Mouse (Mus musculus): Measurements from ENCODE around the gene Pccb.

Pccb gene

DNA sequence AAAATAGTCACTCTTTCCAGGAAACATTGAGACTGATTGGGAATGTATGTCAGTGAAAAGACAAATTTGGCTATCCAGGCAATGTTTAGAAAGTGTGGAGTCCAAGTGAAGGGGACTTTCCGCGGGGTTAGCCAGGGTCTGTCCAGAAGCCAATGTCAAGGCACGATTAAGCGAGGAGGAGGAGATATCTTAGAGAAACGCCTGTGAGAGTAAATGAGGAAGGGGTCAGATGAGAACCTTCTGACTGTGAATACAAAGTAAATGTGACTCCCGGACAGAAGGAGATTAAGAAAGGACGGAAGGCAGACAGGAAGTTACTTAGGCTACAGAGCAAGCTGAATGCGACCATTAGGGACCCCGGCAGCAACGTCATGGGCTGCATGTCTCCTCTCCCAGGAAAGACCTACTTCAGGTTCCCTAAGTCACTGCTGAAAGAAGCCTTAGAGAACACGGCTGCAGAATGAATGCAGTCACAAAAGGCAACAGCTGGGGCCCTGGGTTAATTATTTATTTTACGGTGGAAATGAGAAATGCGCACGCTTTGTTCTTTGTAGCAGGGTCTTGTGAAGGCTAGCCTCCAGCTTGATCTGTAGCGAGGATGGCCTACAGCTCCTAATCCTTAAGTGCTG lies 11.1 kb upstream of the Pccb start:
- DNase-seq (ENCODE audit: low spot score in 2 of 2), result no peak

DNA sequence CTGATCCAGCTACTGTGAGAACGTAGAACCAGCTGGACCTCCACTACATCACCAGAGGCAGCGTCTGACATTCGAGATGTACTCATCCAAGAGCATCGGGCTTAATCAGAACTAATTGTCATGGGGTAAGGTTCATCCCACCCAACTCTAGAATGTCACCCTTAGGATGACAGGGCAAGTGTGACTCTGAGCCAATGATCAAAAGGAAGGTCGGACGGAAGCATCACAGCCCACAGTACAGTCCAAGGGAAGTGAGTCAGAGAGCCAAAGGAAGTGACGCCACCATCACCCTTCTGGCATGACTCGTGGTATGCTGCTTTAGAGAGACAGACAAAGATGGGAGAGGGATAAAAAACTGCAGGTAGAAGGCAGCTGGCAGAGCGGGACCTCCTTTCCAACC lies 7.6 kb upstream of the Pccb start:
- no peak for DNase-seq (ENCODE audit: low spot score in 2 of 2)

DNA sequence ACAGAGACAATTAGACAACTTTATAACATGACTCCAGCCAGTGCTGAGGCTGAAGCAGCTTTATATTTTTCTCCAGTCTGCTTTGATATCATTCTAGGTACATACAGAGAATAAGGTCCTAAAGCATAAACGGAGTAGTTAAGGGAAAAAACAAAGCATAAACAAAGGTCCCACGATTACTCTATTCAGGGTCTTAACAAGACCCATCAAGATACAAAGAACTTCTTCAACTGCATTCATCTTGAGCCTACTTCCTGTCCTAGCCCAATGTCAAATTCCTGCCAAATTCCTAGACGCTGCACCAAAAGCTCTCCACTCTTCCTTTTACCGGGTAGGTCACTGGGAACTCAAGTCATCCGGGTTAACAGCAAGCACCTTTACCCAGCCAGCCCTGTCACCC lies 6.8 kb upstream of the Pccb start:
- DNase-seq (ENCODE audit: low spot score in 2 of 2), result no peak

DNA sequence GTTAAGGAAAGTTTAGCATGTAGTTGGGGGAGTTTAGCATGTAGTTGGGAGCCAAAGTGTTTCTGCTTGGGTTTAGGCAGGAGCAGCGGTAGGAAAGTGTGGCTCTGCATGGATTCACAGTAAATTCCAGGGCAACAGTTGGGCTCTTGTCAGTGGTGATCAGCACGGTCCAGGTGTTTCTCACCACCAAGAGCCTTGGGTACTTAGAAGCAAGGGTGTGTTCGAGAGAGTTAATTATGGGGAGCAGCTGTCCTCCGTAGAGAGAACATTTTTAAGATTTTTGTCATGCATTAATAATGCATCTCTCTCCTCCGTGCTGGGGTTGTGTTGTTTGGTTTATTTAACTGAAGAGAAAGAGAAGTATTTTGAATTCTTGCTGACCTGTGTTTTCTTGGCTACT lies 3.9 kb upstream of the Pccb start:
- no peak for DNase-seq (ENCODE audit: low spot score in 2 of 2)

DNA sequence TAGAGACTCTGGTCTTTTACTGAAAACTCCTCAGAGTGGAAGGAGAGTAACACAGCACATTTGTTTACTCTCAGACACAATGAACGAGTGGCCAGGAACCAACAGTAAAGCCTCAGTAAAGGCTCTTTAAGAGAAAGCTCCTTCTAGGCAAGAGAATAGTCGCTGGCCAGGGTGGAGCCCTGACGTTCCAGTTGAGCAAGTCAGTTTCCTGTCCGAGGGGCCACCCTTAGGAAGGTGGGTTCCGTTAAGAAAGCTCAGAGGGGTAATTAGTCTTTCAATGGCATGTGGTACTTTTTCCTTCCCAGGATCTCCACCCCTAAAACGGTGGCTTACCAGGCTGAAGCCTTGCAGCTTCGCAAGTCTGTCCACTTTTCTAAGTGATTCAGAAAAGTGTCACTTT lies 2.7 kb upstream of the Pccb start:
- DNase-seq (ENCODE audit: low spot score in 2 of 2), result no peak

DNA sequence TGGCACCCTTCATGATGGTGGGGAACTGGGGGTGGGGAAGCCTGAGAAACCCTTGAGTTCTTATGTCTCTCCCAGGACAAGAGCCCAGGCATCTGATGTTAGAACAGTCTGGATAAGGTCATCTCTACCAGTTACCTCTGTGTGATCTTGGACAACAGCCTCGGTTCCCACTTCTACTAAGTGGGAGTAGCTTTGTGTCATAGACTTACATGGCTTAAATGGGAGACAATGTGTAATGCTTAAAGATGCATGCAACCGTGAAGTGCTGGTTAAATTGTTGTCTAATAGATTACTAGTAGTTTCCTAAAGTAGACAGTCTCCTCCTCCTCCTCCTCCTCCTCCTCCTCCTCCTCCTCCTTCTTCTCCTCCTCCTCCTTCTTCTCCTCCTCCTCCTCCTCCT lies 2.2 kb upstream of the Pccb start:
- no peak for DNase-seq (ENCODE audit: low spot score in 2 of 2)

DNA sequence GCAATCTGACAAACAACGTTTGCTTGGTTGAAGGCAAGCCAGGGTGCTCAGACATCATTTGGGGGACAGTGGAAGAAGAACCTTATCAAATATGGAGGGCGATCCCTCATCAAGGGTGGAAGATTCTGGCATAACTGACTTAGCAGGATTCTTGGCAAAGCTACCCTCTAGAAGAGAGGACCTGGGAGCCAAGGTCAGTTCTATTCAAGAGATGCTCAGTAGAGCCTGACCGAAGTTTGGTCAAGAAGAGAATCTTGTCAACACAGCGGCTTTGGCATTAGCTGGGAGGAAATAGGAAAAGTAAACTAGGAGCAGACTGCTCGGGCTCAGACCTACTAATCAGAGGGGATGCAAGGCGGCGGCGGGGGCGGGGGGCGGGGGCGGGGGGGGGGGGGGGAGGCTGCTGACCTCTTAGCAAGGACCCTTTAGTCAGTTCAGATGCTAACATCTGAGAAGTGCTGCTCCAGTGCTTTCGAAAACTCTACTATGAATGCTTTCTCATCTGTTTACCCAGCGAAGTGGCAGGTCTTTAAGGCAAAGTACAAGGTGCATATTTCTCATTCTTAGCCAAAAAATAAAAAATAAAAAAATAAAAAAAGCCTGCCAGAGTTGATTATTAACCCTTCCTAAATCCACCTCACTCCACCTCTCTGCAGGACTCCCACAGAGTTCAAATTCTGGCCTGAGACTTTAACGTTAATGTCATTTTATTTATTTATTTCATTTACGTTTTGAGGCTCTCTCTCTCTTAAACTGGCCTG lies 1.3 kb upstream of the Pccb start:
- DNase-seq (ENCODE audit: low spot score in 2 of 2), result no peak

DNA sequence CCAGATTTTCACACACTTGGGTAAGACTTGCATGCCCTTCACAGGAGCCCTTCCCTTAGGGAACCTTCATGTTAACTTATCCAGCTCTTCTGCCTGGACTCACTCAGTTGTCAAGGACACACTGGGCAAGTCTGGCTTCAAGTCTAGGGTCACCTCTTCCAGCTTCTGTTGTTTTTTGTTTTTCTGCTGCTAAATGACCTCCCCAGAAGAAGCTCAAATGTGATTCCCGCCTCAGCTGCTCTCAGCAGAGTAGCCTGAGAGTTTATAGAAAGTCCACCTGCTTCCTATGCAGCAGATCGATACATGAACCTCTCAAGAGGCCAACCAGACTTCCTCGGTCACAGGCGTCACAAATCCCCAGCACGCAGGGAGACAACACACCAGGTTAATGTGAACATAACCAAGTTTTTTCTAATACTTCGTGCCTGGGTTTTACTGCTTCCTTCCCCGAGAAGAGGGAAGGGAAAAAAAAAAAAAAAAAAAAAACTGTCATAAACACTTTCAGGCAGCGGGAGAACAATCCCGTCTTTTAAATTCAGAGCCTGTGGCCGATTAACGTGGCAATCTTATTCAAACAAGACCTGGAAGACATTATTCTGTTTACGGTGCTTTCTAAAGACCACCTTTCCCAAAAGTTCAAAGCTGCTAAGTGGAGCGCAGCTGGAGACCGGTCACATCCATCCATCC lies 794 bp downstream of the Pccb start:
- DNase-seq (ENCODE audit: low spot score in 2 of 2), result no peak

DNA sequence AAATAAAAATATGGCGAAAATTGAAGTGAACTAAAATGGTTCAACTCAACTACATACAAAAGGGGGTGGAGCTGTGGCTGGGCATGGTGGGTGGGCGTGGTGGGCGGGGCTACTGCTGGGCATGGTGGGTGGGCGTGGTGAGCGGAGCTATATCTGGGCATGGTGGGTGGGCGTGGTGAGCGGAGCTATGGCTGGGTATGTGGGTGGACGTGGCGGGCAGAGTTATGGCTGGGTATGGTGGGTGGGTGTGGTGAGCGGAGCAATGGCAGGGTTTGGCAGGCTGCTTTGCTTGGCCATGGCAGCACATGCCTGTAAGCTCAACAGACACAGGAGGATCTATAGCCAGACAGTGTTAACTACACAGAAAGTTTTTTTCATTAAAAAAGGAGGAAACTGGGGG lies 15.9 kb downstream of the Pccb start:
- DNase-seq (ENCODE audit: low spot score in 2 of 2), result no peak

DNA sequence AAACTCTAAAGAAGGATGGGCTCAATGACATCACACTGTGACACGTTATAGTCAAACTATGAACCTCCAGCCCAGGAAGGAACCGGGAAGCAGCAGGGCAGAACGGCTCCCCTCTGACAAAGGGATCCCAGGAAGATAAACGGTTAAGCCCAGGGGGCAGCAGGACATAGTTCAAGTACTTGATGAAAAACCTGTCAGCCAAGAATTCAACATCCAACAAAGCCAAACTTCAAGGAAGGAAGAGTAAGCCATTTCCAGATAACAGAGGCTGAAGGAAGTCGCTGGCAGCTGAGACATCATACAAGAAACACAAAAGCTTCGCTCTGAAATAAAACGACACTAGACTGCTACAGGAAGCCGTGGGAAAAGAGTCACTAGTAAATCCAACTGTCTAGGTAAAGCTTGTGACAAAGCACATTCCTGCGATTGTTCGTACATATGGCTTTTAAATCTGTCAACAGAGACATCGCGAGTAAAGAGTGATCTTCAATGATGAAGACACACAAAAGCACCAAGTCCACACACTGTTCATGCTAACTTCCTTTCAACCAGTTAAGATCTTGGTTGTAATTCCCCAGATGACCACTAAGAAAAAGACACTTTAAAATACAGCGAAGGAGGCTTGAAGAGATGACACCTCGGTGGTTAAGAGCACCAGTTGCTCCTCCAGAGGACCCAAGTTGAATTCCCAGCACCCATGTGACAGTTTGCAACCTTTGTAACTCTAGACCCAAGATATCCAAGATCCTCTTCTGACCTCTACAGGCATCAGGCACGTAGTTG lies 16.8 kb downstream of the Pccb start:
- DNase-seq (ENCODE audit: low spot score in 2 of 2), result no peak

DNA sequence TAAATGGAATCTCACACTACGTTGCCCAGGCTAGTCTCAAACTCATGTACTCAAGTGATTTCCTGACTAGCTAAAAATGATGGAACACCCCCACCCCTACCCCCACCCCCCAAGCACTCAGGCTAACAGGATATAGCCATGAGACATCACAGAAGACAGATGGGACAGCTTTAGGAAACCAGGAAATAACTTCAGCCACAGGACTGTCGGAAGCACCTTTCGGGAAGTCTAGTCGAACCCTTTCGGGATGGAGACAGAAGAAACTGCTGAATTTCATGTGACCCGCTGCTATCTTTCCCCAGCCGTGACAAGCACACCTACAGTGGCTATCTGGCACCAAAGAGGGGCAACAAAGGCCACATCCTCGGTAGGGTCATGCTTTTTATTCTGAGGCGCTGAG lies 19.4 kb downstream of the Pccb start:
- DNase-seq (ENCODE audit: low spot score in 2 of 2), result no peak

DNA sequence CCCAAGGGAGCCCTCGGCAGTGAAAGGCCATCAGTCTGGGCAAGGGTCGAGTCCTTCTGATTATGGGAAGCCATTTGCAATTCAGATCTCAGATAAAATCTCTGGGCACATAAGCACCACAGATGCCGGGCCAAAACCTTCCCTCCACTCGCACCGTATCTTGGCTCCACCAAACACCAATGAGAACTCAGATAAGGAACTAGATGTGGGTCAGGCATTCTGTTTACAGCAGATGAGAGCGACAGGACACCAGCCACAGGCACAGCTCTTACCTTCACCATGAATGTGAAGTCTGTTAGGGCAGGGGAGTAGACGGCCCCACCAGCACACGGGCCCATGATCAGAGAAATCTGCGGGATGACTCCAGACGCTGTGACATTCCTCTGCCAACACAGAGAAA lies 22.3 kb downstream of the Pccb start:
- no peak for DNase-seq (ENCODE audit: low spot score in 2 of 2)

DNA sequence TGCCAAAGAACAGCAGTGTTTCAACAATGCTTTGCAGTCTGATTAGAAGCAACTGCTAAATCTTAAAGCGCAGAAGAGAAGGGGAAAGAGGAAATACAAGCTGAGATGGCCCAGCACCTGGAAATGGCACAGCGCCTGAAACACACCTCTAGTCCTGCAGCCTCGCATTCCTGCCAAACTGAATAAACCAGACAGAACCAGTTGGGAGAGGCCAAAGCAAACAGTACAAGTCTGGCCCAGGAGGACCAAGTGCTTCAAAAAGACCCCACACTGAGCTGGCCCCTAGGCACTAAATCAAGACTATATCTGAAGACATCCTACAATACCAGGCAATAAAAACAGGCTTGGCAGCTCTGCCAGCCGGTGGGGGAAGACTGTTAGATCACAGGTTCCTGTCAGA lies 28.8 kb downstream of the Pccb start:
- DNase-seq (ENCODE audit: low spot score in 2 of 2), result no peak

DNA sequence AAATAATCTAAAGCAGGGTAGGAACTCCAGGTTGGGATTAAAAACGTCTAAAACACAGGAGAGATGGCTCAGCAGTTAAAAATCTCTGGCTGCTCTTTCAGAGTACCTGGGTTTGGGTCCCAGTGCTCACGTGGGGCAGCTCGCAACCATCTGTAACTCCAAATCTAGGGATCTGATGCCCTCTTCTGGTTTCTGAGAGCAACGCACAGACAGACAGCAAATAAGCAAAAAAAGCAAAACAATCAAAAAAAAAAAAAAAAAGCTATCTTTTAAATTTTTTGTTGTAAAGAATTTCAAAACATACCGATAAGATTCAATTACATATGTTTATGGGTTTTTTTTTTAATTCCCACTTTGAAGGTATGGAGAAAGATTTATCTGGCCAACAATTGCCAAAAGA lies 31.4 kb downstream of the Pccb start:
- no peak for DNase-seq (ENCODE audit: low spot score in 2 of 2)

DNA sequence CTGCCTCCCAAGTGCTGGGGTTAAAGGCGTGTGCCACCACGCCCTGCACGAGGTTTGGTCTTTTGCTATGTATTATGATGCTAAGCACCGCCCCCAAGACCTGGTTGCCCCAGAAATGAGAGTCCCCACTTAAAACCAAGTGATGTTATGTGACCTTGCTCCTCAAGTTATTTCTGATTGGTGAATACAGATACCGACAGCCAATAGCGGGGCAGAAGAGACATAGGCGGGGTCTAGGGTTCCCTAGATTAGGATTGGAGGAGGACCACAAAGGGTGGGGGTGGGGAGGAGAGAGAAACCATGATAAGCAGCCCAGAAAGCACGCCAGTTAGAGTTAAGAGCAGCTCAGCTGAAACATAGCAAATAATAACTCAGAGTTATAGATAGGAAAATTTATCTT lies 31.9 kb downstream of the Pccb start:
- no peak for DNase-seq (ENCODE audit: low spot score in 2 of 2)

DNA sequence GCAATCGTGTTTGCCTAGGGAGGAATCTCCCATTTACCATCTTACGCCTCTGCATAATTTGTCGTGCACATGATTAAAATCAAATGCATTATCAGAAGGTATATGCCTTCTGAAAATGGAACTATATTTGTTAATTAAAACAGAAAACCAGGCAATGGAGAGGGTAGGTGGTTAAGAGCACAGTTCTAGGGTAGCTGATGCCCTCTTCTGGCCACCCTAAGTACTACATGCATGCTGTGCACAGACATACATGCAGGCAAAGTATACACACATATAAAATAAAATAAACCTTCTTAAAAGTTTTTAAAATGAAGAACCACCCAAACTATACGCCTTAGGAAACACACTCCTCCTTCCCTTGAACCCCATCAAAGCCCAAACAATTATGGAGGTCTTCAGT lies 32.6 kb downstream of the Pccb start:
- peak; percentile 47 to 72 for DNase-seq (ENCODE audit: low spot score in 2 of 2)

DNA sequence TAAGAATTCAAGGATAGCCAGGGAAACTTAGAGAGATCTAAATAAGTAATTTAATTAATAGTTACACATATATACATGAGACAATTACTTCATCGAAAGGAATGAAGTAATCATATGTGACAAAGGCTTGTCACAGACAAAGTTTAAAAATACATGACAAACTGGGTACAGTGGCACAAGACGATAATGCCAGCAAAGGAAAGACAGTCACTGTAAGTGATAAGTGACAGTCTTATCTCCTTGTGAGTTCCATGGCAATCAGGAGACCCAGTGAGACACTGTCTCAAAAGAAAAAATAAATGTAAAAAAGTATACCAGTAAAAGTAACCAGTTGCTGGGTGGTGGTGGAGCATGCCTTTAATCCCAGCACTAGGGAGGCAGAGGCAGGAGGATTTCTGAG lies 37.6 kb downstream of the Pccb start:
- DNase-seq (ENCODE audit: low spot score in 2 of 2), result no peak

DNA sequence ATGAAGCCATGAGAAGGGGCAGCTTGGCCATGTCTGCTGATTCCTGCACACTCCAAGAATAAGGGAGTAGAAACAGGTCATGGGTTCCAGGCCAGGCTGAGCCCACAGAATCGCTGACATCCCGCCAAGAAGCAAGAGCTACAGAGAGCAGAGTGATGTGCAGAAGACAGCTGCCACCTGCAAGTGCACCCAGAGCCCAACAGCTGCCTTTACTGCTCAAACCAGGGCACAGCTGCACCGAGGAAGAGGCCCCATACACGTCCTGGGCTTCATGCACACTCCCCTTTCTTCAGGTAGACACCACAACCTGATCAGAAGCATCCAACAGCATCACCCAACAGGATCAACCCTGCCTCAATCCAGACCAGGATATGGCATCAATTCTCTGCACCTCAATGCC lies 40.8 kb downstream of the Pccb start:
- no peak for DNase-seq (ENCODE audit: low spot score in 2 of 2)

DNA sequence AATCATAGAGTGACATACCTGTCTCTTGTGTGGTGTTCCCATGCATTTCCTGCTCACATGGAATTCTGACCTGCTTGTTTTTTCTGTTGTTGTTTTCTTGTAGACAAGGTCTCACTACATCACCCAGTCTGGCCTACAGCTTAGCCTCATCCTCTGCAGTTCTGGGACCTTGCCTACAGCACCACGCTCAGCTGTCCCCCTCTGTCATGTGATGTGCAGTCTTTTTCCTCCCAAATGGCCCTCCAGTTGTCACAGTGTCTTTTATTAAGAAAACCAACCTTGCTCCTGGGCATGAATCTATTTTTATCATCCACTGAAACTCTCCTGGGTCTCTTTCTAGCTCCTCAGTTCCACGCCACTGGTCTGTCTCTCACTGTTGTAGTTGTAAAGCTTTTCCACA lies 42.5 kb downstream of the Pccb start:
- no peak for DNase-seq (ENCODE audit: low spot score in 2 of 2)

DNA sequence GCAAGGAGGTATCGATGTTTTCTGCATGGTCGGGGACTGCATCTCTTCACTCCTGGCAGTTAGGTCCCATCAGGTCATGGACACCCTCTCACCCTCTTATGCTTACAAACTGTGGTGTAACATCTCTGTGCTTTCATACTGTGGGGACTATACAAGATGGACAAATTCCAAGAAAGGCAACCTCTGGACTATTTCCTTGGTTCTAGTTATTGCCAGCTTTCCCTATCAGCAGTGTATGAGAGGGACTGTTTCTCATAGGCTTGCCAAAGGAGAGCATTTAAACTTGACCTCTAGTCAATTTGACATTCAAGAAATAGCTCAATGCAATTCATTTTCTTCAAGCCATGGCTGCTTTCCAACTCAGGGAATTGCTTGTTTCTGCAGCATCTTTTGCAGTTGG lies 43.4 kb downstream of the Pccb start:
- no peak for DNase-seq (ENCODE audit: low spot score in 2 of 2)

DNA sequence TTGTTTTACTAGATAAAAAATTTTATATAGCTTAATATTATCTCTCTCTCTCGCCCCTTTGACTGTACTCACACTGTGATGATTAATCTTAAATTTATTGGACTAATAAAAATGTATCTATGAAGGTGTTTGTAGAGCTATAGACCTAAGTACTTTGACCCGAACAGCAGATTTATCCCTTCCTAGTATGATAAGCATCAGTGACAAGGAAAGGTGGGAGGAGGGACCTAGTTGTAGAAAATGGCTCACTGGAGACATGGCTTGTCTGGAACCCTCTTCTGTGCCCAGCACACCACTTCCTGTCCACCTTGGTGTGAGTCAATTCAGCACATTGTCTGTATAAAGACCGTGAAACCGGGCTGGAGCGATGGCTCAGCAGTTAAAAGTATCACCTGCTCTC lies 44.1 kb downstream of the Pccb start:
- no peak for DNase-seq (ENCODE audit: low spot score in 2 of 2)

DNA sequence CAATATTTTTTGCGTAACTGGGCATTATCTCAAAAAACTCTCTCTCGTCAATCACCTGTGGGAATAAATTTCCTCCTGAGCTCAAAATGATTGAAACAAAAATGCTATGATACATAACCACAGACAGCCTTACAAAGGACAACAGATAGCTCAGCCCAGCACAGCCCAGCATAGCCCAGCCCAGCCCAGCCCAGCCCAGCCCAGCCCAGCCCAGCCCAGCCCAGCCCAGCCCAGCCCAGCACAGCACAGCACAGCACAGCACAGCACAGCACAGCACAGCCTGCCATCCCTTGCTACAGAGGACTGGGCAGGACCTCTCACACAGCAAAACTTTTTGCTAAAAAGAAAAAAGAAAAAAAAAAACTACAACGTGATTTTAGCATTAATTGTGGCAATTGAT lies 46.8 kb downstream of the Pccb start:
- DNase-seq (ENCODE audit: low spot score in 2 of 2), result no peak

DNA sequence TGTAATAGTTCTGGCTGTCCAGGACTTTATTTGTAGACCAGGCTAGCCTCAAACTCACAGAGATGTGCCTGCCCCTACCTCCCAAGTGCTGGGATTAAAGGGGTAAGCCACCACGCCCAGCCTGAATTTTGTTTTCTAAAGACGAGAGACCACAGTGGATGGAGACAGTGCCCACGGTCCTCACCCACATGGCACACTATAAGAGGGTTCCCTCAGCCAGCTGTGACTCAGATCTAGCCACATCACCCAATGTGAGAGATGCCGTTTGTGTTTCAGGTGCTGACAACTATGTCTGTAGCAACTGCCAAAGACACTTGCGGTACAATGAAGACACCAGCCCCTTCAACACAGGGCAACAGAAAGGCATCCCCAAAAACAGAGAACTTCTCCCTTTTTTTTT lies 47.7 kb downstream of the Pccb start:
- no peak for DNase-seq (ENCODE audit: low spot score in 2 of 2)
